Mouse (Mus musculus) lung, adult 18-20 months (tissue): Measurements from ENCODE around the gene Med20.
"Not testable (repeated sequence)": the region's sequence is repeated elsewhere in the genome, so short reads cannot be mapped to it uniquely, and the experiment has no call there.

Source experiments
- DNase-seq, 2 experiments: peaks; one replicate each; pipeline ENCODE4 v3.0.0; 2022; ENCODE audit warnings: mixed read lengths in 2 of 2

The Med20 gene

GRCm38 (mm10) chr17:47628851-47629676 lies 17.7 kb downstream of the Med20 start:
- peak; percentile 94 to 95 for DNase-seq

- peak; percentile 29 to 40 for DNase-seq
These were observed 18.6 kb downstream of the Med20 start for GRCm38 (mm10) chr17:47629717-47630677.

GRCm38 (mm10) chr17:47630678-47631065 lies 19.3 kb downstream of the Med20 start, which contains the start of gene Usp49:
Gene Usp49 (plus strand): TSS chr17:47630690.
- DNase-seq: no peak

- no peak for DNase-seq
These were observed 20.9 kb downstream of the Med20 start for GRCm38 (mm10) chr17:47632181-47632840.

- DNase-seq: peak in 1 of 2 experiments; percentile 53
These were observed 22.8 kb downstream of the Med20 start for GRCm38 (mm10) chr17:47633999-47634770.

- DNase-seq: no peak
These were observed 31.6 kb downstream of the Med20 start for GRCm38 (mm10) chr17:47642992-47643391.

GRCm38 (mm10) chr17:47646683-47647082 lies 35.3 kb downstream of the Med20 start:
- peak; percentile 67 to 80 for DNase-seq

- DNase-seq: no peak
These were observed 37.6 kb downstream of the Med20 start for GRCm38 (mm10) chr17:47648966-47649365.

GRCm38 (mm10) chr17:47651953-47652352 lies 40.6 kb downstream of the Med20 start:
- DNase-seq: no peak

- DNase-seq: not testable (repeated sequence)
These were observed 43.0 kb downstream of the Med20 start for GRCm38 (mm10) chr17:47654346-47654745.

GRCm38 (mm10) chr17:47655697-47656096 lies 44.3 kb downstream of the Med20 start:
- DNase-seq: no peak

- no peak for DNase-seq
These were observed 46.5 kb downstream of the Med20 start for GRCm38 (mm10) chr17:47657901-47658300.

- no peak for DNase-seq
These were observed 47.4 kb downstream of the Med20 start for GRCm38 (mm10) chr17:47658741-47659243.

GRCm38 (mm10) chr17:47663009-47663713 lies 51.8 kb downstream of the Med20 start:
- DNase-seq: no peak

- DNase-seq: no peak
These were observed 53.1 kb downstream of the Med20 start for GRCm38 (mm10) chr17:47664474-47664873.

- DNase-seq: no peak
These were observed 57.8 kb downstream of the Med20 start for GRCm38 (mm10) chr17:47669166-47669565.

GRCm38 (mm10) chr17:47671988-47672310 lies 60.6 kb downstream of the Med20 start:
- DNase-seq: no peak

- peak; percentile 65 to 68 for DNase-seq
These were observed 61.1 kb downstream of the Med20 start for GRCm38 (mm10) chr17:47672311-47673111.
